Mouse (Mus musculus) bone marrow, adult 2 months (tissue): ENCODE data around the gene Rab17.

ENCODE experiments used
- CTCF ChIP-seq: fragments of 200-500 bp; IDR thresholded peaks from 2 replicates; pipeline ENCODE4 v1.5.1; 2011; ENCODE audit warnings: low read length, control low read depth; ENCODE audit not compliant: control insufficient read depth, insufficient read depth
- POLR2A ChIP-seq: fragments of 200-500 bp; IDR thresholded peaks from 2 replicates; pipeline ENCODE4 v1.6.1; 2011; ENCODE audit warnings: low read depth, mild to moderate bottlenecking, control low read depth, low read length, borderline replicate concordance; ENCODE audit not compliant: control insufficient read depth

DNA sequence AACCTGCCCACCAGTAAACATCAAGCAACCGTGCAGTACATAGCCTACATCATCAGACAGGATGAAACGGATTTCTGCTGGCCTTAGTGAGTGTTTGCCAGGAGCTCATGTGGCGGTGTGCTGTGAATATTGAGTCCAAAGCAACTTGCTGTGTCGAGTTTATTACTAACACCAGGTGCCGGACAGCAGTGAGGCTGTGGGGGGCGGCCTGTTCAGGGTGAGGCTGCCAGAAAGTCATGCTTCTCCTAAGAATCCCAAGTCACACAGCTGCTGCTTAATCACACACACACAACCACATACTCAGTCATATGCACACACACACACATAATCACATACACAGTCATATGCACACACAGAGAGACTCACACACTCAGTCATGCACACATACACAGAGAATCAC is 56.2 kb downstream of the Rab17 start:
- TF ChIP-seq CTCF = no peak
- TF ChIP-seq POLR2A = no peak
